Mouse (Mus musculus): ENCODE measurements around the gene Gm19684. TPM values are rescaled to one million over a fixed set of nuclear protein-coding genes. Genes with fewer than 3 reads are reported as not detected.
"Not testable (repeated sequence)": the region's sequence is repeated elsewhere in the genome, so short reads cannot be mapped to it uniquely, and the experiment has no call there.

The Gm19684 gene
- total RNA-seq (2014; rRNA removed; ENCODE audit: low replicate concordance) (0.35 TPM in 1 of 2 replicates, not detected in the other), polyA plus RNA-seq (2015; fragmentation: Nextera tagmentation; extraction: Ambion mirVana) (not detected in 2 replicates)

DNA sequence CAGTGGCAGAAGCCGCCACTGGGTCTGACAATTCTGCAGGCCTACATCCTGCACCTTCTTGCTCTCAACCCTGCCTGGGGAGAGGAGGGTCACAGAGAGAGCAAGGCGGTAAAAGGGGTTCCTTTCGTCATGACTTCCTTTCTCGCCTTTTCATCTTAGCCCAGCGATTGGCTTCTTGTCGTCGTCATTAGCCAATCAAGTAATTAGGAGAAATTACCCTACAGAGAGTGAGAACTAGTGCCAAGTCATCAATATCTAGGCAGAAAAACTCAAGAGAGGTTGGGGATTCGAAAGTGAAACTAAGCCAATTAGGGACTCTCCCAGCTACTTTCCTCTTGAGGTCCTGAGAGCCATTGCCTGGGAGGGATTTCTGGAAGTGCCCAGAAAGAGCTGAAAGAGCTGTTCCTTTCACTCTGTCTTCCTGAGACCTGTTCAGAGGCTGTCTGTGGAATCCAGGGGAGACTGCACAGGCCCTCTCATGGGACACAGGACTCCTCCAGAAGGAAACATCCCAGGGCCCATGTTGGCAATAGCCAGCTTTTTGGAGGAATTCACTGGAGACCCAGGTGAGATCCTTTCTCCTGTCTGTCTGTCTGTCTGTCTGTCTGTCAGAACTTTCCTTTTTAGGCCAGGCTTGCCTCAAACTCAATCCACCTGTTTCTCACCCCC, at the start of gene Gm19684:
Gene Gm19684 (plus strand): TSS at position 327 of the 669 bp plus-strand sequence.
- H3K27ac ChIP-seq (ENCODE audit: low read depth); H3K9ac ChIP-seq (replicated peaks; ENCODE audit: low read depth, low read length); H3K9me3 ChIP-seq (replicated peaks; ENCODE audit: control insufficient read depth, low read length); H3K4me1 ChIP-seq (ENCODE audit: control insufficient read depth, insufficient read depth); H3K36me3 ChIP-seq (replicated peaks; ENCODE audit: control insufficient read depth, insufficient read depth, low read length): not testable (repeated sequence)
- ATAC-seq (ENCODE audit: insufficient read depth, low read depth), result peak; percentile 70
- WGBS, result 5% methylated on average over 8 of the region's 8 CpGs
- Histone ChIP-seq H3K4me2 (ENCODE audit: low read depth, low read length) (peak within 1 kb of the TSS; percentile 49), H3K4me3 (ENCODE audit: low read depth, low read length) (peak within 1 kb of the TSS; percentile 38), H3K27me3 (ENCODE audit: control insufficient read depth, insufficient read depth, low read length) (peaks cover 19% of the 10 kb centered on the region)
- peak; percentile 69 for DNase-seq (ENCODE audit: low spot score)

DNA sequence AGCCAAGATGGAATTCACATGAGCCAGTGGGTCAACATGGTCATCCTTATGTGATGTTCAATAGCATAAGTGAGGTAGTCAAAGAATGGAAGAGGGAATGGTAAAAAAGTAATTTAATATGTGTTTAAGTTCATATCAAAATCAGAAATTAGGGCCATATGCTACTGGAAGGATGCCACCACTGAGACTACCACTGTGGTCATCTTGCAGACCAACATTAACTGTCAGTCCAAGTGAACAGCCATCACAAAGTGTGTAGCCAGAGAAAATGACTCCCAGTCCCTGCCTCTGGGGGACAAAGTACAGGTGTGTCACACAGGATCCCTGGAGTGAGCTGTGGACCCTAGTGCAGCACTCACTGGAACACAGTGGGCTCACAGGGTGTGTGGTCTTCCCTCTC, 39.6 kb upstream of the Gm19684 start:
- H3K4me3 ChIP-seq (ENCODE audit: low read depth, low read length); H3K27ac ChIP-seq (ENCODE audit: low read depth); H3K9ac ChIP-seq (replicated peaks; ENCODE audit: low read depth, low read length); DNase-seq (ENCODE audit: low spot score); H3K9me3 ChIP-seq (replicated peaks; ENCODE audit: control insufficient read depth, low read length); H3K4me1 ChIP-seq (ENCODE audit: control insufficient read depth, insufficient read depth); ATAC-seq (ENCODE audit: insufficient read depth, low read depth); H3K36me3 ChIP-seq (replicated peaks; ENCODE audit: control insufficient read depth, insufficient read depth, low read length); H3K4me2 ChIP-seq (ENCODE audit: low read depth, low read length): not testable (repeated sequence)
- peaks cover 36% of the 10 kb centered on the region for H3K27me3 ChIP-seq (ENCODE audit: control insufficient read depth, insufficient read depth, low read length)

DNA sequence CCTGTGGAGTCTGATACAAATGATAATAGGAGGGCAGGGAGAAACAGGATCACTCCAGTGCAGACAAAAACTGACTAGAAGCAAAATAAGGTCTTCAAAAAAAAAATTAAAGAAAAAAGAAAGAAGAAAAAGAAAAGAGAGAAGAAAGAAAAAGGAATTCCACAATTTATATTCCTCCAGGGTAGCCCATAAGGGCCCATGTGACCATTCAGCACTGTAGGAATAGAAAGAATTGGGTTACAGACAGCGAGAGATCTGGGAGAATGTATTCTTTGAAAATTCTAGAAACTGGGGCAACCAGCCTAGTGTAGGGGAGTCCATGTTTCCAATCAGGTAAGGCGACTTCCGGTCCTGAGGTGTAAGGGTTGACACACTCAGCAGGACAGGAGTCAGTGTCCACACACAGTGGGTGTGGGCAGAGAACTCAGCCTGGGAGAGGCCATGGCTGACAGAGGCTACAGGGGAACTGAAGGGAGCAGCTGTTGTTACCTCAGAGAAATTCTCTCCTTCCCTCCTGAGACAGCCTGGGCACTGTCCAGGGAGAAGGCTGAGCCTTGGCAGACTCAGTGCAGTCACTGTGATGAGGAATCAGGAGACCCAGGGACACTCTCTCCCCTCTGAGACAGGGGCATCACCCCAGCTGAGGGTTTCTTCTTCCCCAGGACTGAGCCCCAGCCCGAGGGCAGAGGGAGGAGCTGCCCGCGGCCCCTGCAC, 38.8 kb upstream of the Gm19684 start:
- Histone ChIP-seq H3K4me3 (ENCODE audit: low read depth, low read length) (peak overlapping the region; percentile 55), H3K27me3 (ENCODE audit: control insufficient read depth, insufficient read depth, low read length) (peaks cover 36% of the 10 kb centered on the region), H3K4me2 (ENCODE audit: low read depth, low read length) (peak overlapping the region; percentile 85)
- H3K9ac ChIP-seq (replicated peaks; ENCODE audit: low read depth, low read length); ATAC-seq (ENCODE audit: insufficient read depth, low read depth); DNase-seq (ENCODE audit: low spot score); H3K27ac ChIP-seq (ENCODE audit: low read depth); H3K4me1 ChIP-seq (ENCODE audit: control insufficient read depth, insufficient read depth); H3K9me3 ChIP-seq (replicated peaks; ENCODE audit: control insufficient read depth, low read length); H3K36me3 ChIP-seq (replicated peaks; ENCODE audit: control insufficient read depth, insufficient read depth, low read length): not testable (repeated sequence)
- 42% methylated on average over 4 of the region's 6 CpGs for WGBS

DNA sequence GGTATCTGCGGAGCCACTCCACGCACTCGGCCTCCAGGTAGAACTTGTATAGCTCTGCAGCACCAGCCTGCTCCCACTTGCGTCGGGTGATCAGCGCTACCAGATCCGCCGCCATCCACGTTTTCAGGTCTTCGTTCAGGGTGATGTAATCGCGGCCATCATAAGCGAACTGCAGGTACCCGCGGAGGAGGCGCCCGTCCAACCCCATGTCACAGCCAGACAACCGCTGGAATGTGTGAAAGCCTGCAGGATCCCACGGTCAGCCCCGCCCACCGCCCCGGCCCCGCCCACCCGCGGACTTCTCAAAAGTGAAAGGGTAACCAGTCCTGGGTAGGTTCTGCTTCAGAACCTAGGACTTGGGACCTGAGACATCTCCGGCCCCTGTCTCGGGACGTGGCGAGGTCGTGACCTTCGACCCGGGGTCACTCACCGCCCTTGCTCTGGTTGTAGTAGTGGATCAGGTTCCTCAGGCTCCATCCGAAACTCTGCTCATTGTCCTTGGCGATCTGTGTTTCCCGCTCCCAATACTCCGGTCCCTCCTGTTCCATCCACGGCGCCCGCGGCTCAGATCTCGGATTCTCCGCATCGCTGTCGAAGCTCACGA, 38.1 kb upstream of the Gm19684 start:
- H3K36me3 ChIP-seq (replicated peaks; ENCODE audit: control insufficient read depth, insufficient read depth, low read length), result no peaks in the 10 kb centered on the region
- H3K4me1 ChIP-seq (ENCODE audit: control insufficient read depth, insufficient read depth), result no peaks in the 10 kb centered on the region
- 0 out of 2 replicates have a peak, but pooled peaks have one; percentile 30 for ATAC-seq (ENCODE audit: insufficient read depth, low read depth)
- no peak for TF ChIP-seq EP300 (IDR thresholded peaks at IDR 0.05; ENCODE audit: low read depth)
- no peak for TF ChIP-seq CTCF (IDR thresholded peaks at IDR 0.05; ENCODE audit: low read depth)
- no peak overlapping the region for H3K27ac ChIP-seq (ENCODE audit: low read depth)
- H3K4me2 ChIP-seq (ENCODE audit: low read depth, low read length), result peak overlapping the region; percentile 85
- WGBS, result under 1% methylated on average over 46 of the region's 46 CpGs
- peak overlapping the region; percentile 21; the same call in 1 of the 2 replicates for H3K9ac ChIP-seq (replicated peaks; ENCODE audit: low read depth, low read length)
- H3K4me3 ChIP-seq (ENCODE audit: low read depth, low read length), result peak overlapping the region; percentile 55
- H3K9me3 ChIP-seq (replicated peaks; ENCODE audit: control insufficient read depth, low read length), result no peaks in the 10 kb centered on the region
- H3K27me3 ChIP-seq (ENCODE audit: control insufficient read depth, insufficient read depth, low read length), result peaks cover 36% of the 10 kb centered on the region
- DNase-seq (ENCODE audit: low spot score), result no peak

DNA sequence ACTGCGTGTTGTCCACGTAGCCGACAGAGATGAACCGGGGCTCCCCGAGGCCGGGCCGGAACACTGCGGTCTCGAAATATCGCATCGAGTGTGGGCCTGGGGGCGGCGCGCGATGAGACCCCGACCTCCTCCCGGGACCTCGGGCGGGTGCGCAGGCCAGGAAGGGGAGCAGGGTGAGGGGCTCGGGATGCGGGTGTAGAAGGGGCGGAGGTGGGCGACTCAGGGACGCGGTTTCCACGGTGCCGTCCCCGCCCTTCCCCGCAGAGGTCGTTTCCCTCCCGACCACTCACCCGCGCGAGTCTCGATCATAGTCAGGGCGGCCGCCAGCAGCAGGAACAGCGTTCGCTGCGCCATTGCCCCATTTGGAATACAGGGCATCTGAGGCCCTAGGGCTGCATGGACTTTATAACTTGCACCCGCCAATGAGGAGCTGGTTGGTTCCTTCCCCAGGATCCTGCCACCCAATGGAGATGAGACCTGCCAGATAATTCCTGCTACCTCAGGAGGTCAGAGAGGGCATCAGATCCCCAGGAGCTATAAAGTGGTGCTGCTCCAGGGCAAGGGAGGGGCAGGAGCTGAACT, 37.5 kb upstream of the Gm19684 start:
- Histone ChIP-seq H3K4me2 (ENCODE audit: low read depth, low read length) (peak overlapping the region; percentile 85), H3K9ac (replicated peaks; ENCODE audit: low read depth, low read length) (peak overlapping the region; percentile 21; the same call in 1 of the 2 replicates), H3K27ac (ENCODE audit: low read depth) (no peak overlapping the region), H3K36me3 (replicated peaks; ENCODE audit: control insufficient read depth, insufficient read depth, low read length) (no peaks in the 10 kb centered on the region), H3K9me3 (replicated peaks; ENCODE audit: control insufficient read depth, low read length) (no peaks in the 10 kb centered on the region), H3K4me1 (ENCODE audit: control insufficient read depth, insufficient read depth) (no peaks in the 10 kb centered on the region), H3K4me3 (ENCODE audit: low read depth, low read length) (peak overlapping the region; percentile 55), H3K27me3 (ENCODE audit: control insufficient read depth, insufficient read depth, low read length) (peaks cover 36% of the 10 kb centered on the region)
- under 1% methylated on average over 42 of the region's 42 CpGs for WGBS
- ATAC-seq (ENCODE audit: insufficient read depth, low read depth) (no peak), DNase-seq (ENCODE audit: low spot score) (no peak)
- no peak for TF ChIP-seq EP300 (IDR thresholded peaks at IDR 0.05; ENCODE audit: low read depth)
- TF ChIP-seq CTCF (IDR thresholded peaks at IDR 0.05; ENCODE audit: low read depth), result no peak

DNA sequence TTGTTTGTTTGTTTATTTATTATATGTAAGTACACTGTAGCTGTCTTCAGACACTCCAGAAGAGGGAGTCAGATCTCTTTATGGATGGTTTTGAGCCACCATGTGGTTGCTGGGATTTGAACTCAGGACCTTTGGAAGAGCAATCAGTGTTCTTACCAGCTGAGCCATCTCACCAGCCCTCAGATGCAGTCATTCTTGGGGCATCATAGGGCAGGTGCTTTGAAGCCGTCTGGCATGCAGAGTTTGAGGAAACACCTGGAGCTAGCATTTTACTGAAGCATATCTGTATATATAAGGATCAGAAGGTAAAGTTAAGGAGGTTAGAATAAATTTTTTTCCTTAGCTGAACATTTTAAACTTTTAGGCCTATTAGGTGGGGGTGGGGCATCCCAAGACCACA, 35.5 kb upstream of the Gm19684 start:
- 63% methylated on average over 1 of the region's 1 CpGs for WGBS
- not testable (repeated sequence) for H3K9me3 ChIP-seq (replicated peaks; ENCODE audit: control insufficient read depth, low read length); H3K4me1 ChIP-seq (ENCODE audit: control insufficient read depth, insufficient read depth); H3K27ac ChIP-seq (ENCODE audit: low read depth); H3K9ac ChIP-seq (replicated peaks; ENCODE audit: low read depth, low read length); H3K4me2 ChIP-seq (ENCODE audit: low read depth, low read length); ATAC-seq (ENCODE audit: insufficient read depth, low read depth); DNase-seq (ENCODE audit: low spot score); H3K36me3 ChIP-seq (replicated peaks; ENCODE audit: control insufficient read depth, insufficient read depth, low read length); H3K4me3 ChIP-seq (ENCODE audit: low read depth, low read length)
- H3K27me3 ChIP-seq (ENCODE audit: control insufficient read depth, insufficient read depth, low read length), result peaks cover 36% of the 10 kb centered on the region

DNA sequence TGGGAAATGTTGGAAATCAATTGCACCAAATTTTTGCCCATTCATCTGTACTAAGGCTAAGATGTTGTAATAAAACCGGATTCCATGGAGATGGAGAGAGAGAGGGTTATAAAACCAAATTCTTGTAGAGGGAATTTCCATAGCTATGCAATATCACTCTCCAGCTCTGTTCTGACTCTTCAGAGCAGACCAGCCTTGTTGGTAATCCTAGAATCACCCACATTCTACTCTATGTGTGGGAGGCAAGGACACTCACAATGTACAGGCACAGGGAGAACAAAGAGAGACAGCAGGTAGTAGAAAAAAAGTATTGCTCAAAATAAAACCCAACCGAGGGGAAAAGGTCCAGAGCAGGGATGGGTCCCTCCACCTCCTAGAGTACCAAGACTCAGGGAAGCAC, 29.5 kb upstream of the Gm19684 start:
- H3K36me3 ChIP-seq (replicated peaks; ENCODE audit: control insufficient read depth, insufficient read depth, low read length); H3K4me1 ChIP-seq (ENCODE audit: control insufficient read depth, insufficient read depth); H3K27ac ChIP-seq (ENCODE audit: low read depth); DNase-seq (ENCODE audit: low spot score); H3K4me2 ChIP-seq (ENCODE audit: low read depth, low read length); H3K9ac ChIP-seq (replicated peaks; ENCODE audit: low read depth, low read length); ATAC-seq (ENCODE audit: insufficient read depth, low read depth); H3K27me3 ChIP-seq (ENCODE audit: control insufficient read depth, insufficient read depth, low read length); H3K4me3 ChIP-seq (ENCODE audit: low read depth, low read length); H3K9me3 ChIP-seq (replicated peaks; ENCODE audit: control insufficient read depth, low read length): not testable (repeated sequence)
- no CpG with 5 or more reads among the region's 2 CpGs for WGBS

DNA sequence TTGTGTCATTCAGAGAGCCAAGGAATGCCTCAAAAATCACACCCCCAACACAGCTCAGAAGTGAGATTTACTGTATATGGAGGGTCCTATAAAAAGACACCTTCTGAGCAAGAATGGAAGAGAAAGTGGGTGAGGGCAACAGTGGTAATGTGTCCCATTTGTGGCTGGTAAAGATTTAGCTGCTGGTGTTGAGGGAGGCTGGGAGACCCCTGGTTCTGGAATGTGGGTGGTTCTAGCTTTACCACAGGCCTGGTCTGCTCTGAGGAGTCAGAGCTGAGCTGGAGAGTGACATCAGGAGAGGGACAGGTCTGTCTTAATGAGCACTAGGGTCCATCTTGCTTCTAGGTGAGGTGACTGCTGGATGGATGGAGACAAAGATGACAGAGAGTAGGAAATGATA, 29.0 kb upstream of the Gm19684 start:
- not testable (repeated sequence) for ATAC-seq (ENCODE audit: insufficient read depth, low read depth); H3K9ac ChIP-seq (replicated peaks; ENCODE audit: low read depth, low read length); H3K4me3 ChIP-seq (ENCODE audit: low read depth, low read length); H3K9me3 ChIP-seq (replicated peaks; ENCODE audit: control insufficient read depth, low read length); H3K27me3 ChIP-seq (ENCODE audit: control insufficient read depth, insufficient read depth, low read length); H3K4me2 ChIP-seq (ENCODE audit: low read depth, low read length); H3K27ac ChIP-seq (ENCODE audit: low read depth); H3K4me1 ChIP-seq (ENCODE audit: control insufficient read depth, insufficient read depth); DNase-seq (ENCODE audit: low spot score); H3K36me3 ChIP-seq (replicated peaks; ENCODE audit: control insufficient read depth, insufficient read depth, low read length)
